Mouse (Mus musculus) testis, adult 2 months (tissue): ENCODE data around the gene Alk.

Source experiments
- CTCF ChIP-seq: fragments of 200-500 bp; IDR thresholded peaks from 2 replicates; pipeline ENCODE4 v1.5.1; 2012; ENCODE audit warnings: low read depth, mild to moderate bottlenecking, inconsistent platforms, low read length, moderate library complexity; ENCODE audit not compliant: control insufficient read depth, insufficient read depth, insufficient replicate concordance
- POLR2A ChIP-seq: fragments of 200-500 bp; IDR thresholded peaks from 2 replicates; pipeline ENCODE4 v1.6.1; 2012; ENCODE audit warnings: low read depth, mild to moderate bottlenecking, inconsistent platforms, low read length, moderate library complexity; ENCODE audit not compliant: control insufficient read depth

DNA sequence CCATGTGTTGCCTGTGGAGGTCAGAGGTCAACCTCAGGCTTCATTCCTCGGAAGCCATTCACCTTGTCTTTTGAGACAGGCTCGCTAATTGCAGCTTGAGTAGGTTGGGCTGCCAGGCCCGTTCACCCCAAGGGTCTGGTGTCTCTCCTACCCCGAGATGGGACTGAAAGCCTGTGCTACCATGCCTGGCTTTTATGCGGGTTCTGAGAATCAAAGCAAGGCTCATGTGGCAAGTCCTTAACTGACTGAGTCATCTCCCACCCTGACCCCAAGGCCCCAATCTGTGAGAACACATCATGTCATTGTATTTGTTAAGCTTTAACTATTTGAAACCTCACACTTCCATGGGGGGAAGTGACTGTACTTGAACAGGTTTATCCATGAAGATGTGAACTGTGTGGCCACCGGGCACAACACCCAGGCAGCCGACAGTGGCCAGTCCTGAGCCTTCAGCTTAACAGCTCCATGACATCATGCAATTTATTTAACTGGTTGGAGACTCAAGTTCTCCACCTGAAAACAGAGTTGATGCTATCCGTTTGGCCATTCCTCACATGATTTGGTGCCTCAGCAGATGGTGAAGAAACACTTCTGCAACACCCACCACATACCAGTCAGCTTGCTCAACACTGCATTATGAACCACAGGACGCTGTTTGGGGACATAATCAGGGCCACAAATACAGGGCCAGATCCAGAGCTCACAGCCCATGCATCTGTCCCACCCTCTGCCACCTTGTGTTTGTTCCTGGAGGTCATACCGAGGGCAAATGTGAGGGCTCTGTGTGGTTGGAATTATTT, 446.4 kb downstream of the Alk start:
- no peak for TF ChIP-seq CTCF
- no peak for TF ChIP-seq POLR2A
